Mouse (Mus musculus) E14TG2a.4 (cell line): Measurements from ENCODE around the gene Raet1e.
"Not testable (repeated sequence)": the region's sequence is repeated elsewhere in the genome, so short reads cannot be mapped to it uniquely, and the experiment has no call there.

Experiments
- CTCF ChIP-seq: conservative IDR thresholded peaks from 2 replicates; pipeline ENCODE4 v1.5.1; 2014; ENCODE audit warnings: low read length
- POU5F1 ChIP-seq: IDR thresholded peaks from 2 replicates; pipeline ENCODE4 v1.6.1; 2014; ENCODE audit warnings: low read length, borderline replicate concordance

GRCm38 (mm10) chr10:22206443-22206842, 48.1 kb downstream of the Raet1e start:
- not testable (repeated sequence) for TF ChIP-seq CTCF, POU5F1
